8 mouse cellular contexts compared by ENCODE assay signal in the genomic region with DNA sequence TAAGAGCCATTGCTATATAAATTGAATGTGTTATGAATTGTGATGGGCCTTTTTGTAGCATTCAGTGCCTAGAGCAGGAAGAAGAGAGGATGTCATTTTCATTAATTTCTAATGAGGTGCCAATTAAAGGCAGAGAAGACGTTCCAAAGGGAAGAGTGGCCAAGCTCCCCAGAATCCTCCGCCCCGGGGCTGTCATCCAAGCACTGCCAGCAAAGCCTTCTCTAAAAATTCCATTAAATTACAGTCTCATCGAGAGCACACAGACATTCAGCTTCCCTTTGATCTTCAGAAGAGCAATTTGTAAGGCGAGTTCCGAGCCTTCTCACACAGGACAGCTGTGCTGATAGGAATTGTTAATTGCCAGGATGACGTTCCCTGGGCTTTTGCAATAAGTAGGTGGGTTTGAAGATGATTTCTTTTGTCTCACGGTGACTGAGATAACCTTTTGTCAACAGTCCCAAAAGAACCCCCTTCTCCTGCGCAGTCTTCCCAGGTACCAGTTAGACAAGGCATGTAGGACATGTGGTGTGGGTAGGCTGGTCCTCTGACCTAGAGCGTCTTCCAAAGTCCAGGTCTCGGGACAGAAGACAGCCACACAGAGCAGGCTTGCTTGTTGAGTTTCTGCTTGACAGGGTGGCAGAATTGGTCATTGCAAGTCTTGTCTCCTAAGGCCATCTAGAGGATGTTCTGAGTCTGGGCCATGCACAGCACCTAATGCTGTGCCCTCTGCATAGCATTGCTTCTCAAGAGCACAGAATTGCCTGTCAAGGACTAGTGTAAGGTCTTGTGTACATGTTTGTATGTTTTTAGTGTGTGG.
DNase-seq lines count a peak whose midpoint lies in the region; ATAC-seq and TF ChIP-seq lines count a peak whose summit lies in the region.

No protein-coding gene starts in this region.

- no peak for TF ChIP-seq POLR2A in brain, embryonic 14.5 days (IDR thresholded peaks at IDR 0.05; ENCODE audit: borderline replicate concordance, extremely low read depth, insufficient read depth, insufficient read length, poor library complexity, severe bottlenecking)

- no peak overlapping the region for H3K4me2 ChIP-seq in intestine, postnatal 0 days (replicated peaks; ENCODE audit: low read depth)

- ATAC-seq in intestine, postnatal 0 days = peak; percentile 29; the same call in 1 of the 2 replicates
- no peak for ATAC-seq in granulocyte monocyte progenitor cell, adult 5-6 weeks (replicated peaks; ENCODE audit: poor library complexity, severe bottlenecking)

- H3K27ac ChIP-seq in intestine, postnatal 0 days (ENCODE audit: low read depth, low read length) = no peak overlapping the region

- H3K36me3 ChIP-seq in intestine, postnatal 0 days (ENCODE audit: control insufficient read depth, insufficient read depth) = peaks cover 28% of the 10 kb centered on the region; the same call in 1 of the 2 replicates

- whole genome bisulfite sequencing in intestine, postnatal 0 days = 59% methylated on average over 11 of the region's 11 CpGs

- H3K9me3 ChIP-seq in intestine, postnatal 0 days (ENCODE audit: control insufficient read depth) = no peaks in the 10 kb centered on the region

- no peak overlapping the region for H3K9ac ChIP-seq in intestine, postnatal 0 days (ENCODE audit: low read depth, low read length)

- no peak for TF ChIP-seq CTCF in brain, embryonic 14.5 days (IDR thresholded peaks at IDR 0.05; ENCODE audit: borderline replicate concordance, extremely low read depth, insufficient read depth, insufficient read length)
- TF ChIP-seq CTCF in intestine, postnatal 0 days (IDR thresholded peaks at IDR 0.05; ENCODE audit: low read depth) = peak; percentile 60

- H3K27me3 ChIP-seq in intestine, postnatal 0 days (replicated peaks; ENCODE audit: control insufficient read depth, insufficient read depth, low read length) = no peaks in the 10 kb centered on the region

- no peak overlapping the region for H3K4me3 ChIP-seq in intestine, postnatal 0 days (ENCODE audit: low read depth, low read length)

- peak; percentile 5 to 6 for DNase-seq in frontal cortex, postnatal 14 days (ENCODE audit: low spot score in 2 of 2)
- no peak for DNase-seq in frontal cortex, adult 2 months (ENCODE audit: extremely low spot score in 1 of 2, low spot score in 1 of 2)
- peak; percentile 51 for DNase-seq in lung, postnatal 10 days
- no peak for DNase-seq in lung, postnatal 25 days (ENCODE audit: low spot score)
- DNase-seq in brain, embryonic 14.5 days (ENCODE audit: low read depth) = peak; percentile 87
- DNase-seq in right cerebral cortex, postnatal 10 days (ENCODE audit: low spot score in 2 of 2) = peak; percentile 23 to 42

- no peaks in the 10 kb centered on the region for H3K4me1 ChIP-seq in intestine, postnatal 0 days (replicated peaks; ENCODE audit: control insufficient read depth, insufficient read depth, low read length)

Comparison
In these comparisons a context has a peak if more than half of its experiments do, and no peak if none do; other contexts are left out.
1. DNase-seq: peak in frontal cortex, postnatal 14 days (2 of 2), lung, postnatal 10 days (single experiment), brain, embryonic 14.5 days (single experiment) and right cerebral cortex, postnatal 10 days (2 of 2); none in frontal cortex, adult 2 months (0 of 2) and lung, postnatal 25 days (single experiment).